Mouse (Mus musculus): ENCODE measurements around the gene Tiprl.

- TF ChIP-seq CTCF (IDR thresholded peaks at IDR 0.05; ENCODE audit: borderline replicate concordance, control insufficient read depth, extremely low read depth, insufficient read depth, low read length, poor library complexity) = no peak
- no peak for TF ChIP-seq POLR2A (IDR thresholded peaks at IDR 0.05; ENCODE audit: control insufficient read depth, extremely low read depth, insufficient read depth, low read length, poor library complexity)
Measured at GRCm38 (mm10) chr1:165192102-165192501, 44.7 kb downstream of the Tiprl start.
